Mouse (Mus musculus): Measurements from ENCODE around the gene D630036H23Rik. TPM values are rescaled to one million over a fixed set of nuclear protein-coding genes. Genes with fewer than 3 reads are reported as not detected.

Gene D630036H23Rik
- polyA plus RNA-seq (2015; fragmentation: Illumina TruSeq; extraction: RNeasy Lipid Tissue Mini Kit (QIAGEN cat#74804); ENCODE audit: insufficient read depth, low read depth, low replicate concordance), result not detected

DNA sequence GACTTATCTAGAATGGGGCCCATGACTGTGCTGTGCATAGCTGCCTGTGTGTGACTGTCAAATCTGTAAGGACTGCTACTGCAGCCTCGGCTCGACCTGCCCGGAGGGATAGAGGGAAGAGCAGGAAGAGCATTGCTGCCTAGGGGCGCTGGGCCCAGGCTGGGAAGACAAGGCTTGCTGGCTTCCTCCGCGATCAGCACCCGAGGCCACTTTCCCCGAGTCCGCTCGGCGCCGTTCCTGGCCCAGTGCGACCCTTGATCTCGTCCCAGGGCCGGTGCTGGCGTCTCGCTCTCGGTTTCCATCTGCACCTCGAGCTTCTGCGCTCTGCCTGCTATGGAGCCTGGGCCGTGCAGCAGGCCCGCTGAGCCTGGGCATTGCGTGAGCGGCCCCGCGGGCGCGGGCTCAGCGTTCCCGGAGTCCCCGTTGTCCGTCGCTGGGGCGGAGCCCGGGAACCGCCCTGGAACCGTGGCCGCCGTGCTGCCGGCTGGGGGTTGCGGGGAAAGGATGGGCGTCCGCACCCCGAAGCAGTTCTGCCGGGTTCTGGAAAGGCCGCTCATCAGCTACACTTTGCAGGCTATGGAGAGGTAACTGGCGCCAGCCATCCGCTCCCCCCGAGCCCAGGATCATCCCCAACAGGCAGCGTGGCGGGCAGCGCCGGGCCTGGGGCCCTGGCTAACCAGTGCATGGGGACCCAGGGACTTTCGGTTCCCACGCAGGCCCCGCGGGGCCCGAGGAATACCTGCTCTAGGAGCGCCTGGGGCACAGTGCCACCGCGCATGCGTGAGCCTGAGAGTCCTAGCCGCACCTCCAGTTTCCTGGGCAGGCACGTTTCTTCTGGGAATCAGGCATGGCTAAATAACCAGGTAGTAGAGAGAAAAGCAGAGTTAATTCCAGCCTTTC lies at the start of gene D630036H23Rik, which contains the start of gene Ispd:
Gene D630036H23Rik, minus strand, starts transcription at position 741 of the 900 bp plus-strand sequence.
Gene Ispd, plus strand, starts transcription at position 10 of the 900 bp plus-strand sequence.

Other genes with a start within 250 kb of the D630036H23Rik start
- gene Ankmy2, start 225.1 kb downstream of the D630036H23Rik start, polyA plus RNA-seq (2015; fragmentation: Illumina TruSeq; extraction: RNeasy Lipid Tissue Mini Kit (QIAGEN cat#74804); ENCODE audit: insufficient read depth, low read depth, low replicate concordance), result 7.2 TPM
- gene Bzw2, start 224.1 kb downstream of the D630036H23Rik start, polyA plus RNA-seq (2015; fragmentation: Illumina TruSeq; extraction: RNeasy Lipid Tissue Mini Kit (QIAGEN cat#74804); ENCODE audit: insufficient read depth, low read depth, low replicate concordance), result 5.8 TPM
- not detected for gene Lrrc72, start 128.8 kb downstream of the D630036H23Rik start, polyA plus RNA-seq (2015; fragmentation: Illumina TruSeq; extraction: RNeasy Lipid Tissue Mini Kit (QIAGEN cat#74804); ENCODE audit: insufficient read depth, low read depth, low replicate concordance)
- 7.6 TPM for gene Sostdc1, start 68.0 kb downstream of the D630036H23Rik start, polyA plus RNA-seq (2015; fragmentation: Illumina TruSeq; extraction: RNeasy Lipid Tissue Mini Kit (QIAGEN cat#74804); ENCODE audit: insufficient read depth, low read depth, low replicate concordance)
- gene Ispd, start 731 bp downstream of the D630036H23Rik start, polyA plus RNA-seq (2015; fragmentation: Illumina TruSeq; extraction: RNeasy Lipid Tissue Mini Kit (QIAGEN cat#74804); ENCODE audit: insufficient read depth, low read depth, low replicate concordance), result 0.46 TPM

Measured in pancreas, adult 10 weeks (tissue).